Mouse (Mus musculus) stomach, embryonic 14.5 days (tissue): ENCODE measurements around the gene Kank2. TPM values are rescaled to one million over a fixed set of nuclear protein-coding genes. Genes with fewer than 3 reads are reported as not detected.

Experiments used
- ATAC-seq: fragments of 200-750 bp; cut with Nextera tagmentation; 2 replicates; pipeline ENCODE4 v1.8.0; 2017; ENCODE audit warnings: low read depth, moderate TSS enrichment; ENCODE audit not compliant: insufficient number of reproducible peaks, insufficient read depth, low FRiP score
- H3K27ac ChIP-seq: fragments of 300-500 bp; sonication (generic); 2 replicates; pipeline ENCODE4 v1.5.1; 2014; ENCODE audit warnings: mild to moderate bottlenecking, low read length, moderate library complexity, mixed read lengths
- H3K27me3 ChIP-seq: fragments of 300-500 bp; sonication (generic); 2 replicates; pipeline ENCODE4 v1.6.1; 2014; ENCODE audit warnings: low read length, control low read depth, mixed read lengths; ENCODE audit not compliant: control insufficient read depth, insufficient read depth
- H3K36me3 ChIP-seq: fragments of 300-500 bp; sonication (generic); 2 replicates; pipeline ENCODE4 v1.6.1; 2014; ENCODE audit warnings: mild to moderate bottlenecking, control low read depth, low read length, moderate library complexity, mixed read lengths; ENCODE audit not compliant: control insufficient read depth, insufficient read depth
- H3K4me1 ChIP-seq: fragments of 300-500 bp; sonication (generic); 2 replicates; pipeline ENCODE4 v1.6.1; 2014; ENCODE audit warnings: low read length, control low read depth, mixed read lengths; ENCODE audit not compliant: control insufficient read depth, insufficient read depth
- H3K4me2 ChIP-seq: fragments of 300-500 bp; sonication (generic); replicated peaks from 2 replicates; pipeline ENCODE4 v1.6.1; 2014; ENCODE audit warnings: low read depth, low read length, control low read depth
- H3K4me3 ChIP-seq: fragments of 300-500 bp; sonication (generic); 2 replicates; pipeline ENCODE4 v1.5.1; 2014; ENCODE audit warnings: low read depth, low read length, control low read depth
- H3K9ac ChIP-seq: fragments of 300-500 bp; sonication (generic); replicated peaks from 2 replicates; pipeline ENCODE4 v1.6.1; 2014; ENCODE audit warnings: low read depth, mild to moderate bottlenecking, control low read depth, low read length, moderate library complexity, mixed read lengths
- H3K9me3 ChIP-seq: fragments of 300-500 bp; sonication (generic); 2 replicates; pipeline ENCODE4 v1.6.1; 2016; ENCODE audit warnings: low read depth, low read length, control low read depth; ENCODE audit not compliant: control insufficient read depth
- WGBS: fragments of 180-500 bp; shearing (Covaris S2); extraction: QIAGEN DNeasy Blood & Tissue Kit; methylation state at CpG from one replicate; pipeline ENCODE4 v1.1.7; 2014; 5-methylcytosine and 5-hydroxymethylcytosine counted together
- polyA plus RNA-seq: library from polyadenylated mRNA; unstranded; fragments of >200 nt; fragmentation: Nextera tagmentation; extraction: Ambion mirVana; gene quantifications from 2 replicates; pipeline ENCODE4 v1.2.1, GENCODE M21; 2014

Gene Kank2
- polyA plus RNA-seq, 1 experiment from 2014 or later, result 10.3 TPM

GRCm38 (mm10) chr9:21747238-21747774 lies 51.2 kb downstream of the Kank2 start:
- Histone ChIP-seq H3K4me2 (no peak overlapping the region), H3K27me3 (no peaks in the 10 kb centered on the region), H3K9me3 (no peaks in the 10 kb centered on the region), H3K9ac (no peak overlapping the region), H3K36me3 (peaks cover 66% of the 10 kb centered on the region), H3K4me3 (no peak overlapping the region), H3K4me1 (no peaks in the 10 kb centered on the region), H3K27ac (no peak overlapping the region)
- no peak for ATAC-seq
- WGBS, result 88% methylated on average over 3 of the region's 3 CpGs

DNA sequence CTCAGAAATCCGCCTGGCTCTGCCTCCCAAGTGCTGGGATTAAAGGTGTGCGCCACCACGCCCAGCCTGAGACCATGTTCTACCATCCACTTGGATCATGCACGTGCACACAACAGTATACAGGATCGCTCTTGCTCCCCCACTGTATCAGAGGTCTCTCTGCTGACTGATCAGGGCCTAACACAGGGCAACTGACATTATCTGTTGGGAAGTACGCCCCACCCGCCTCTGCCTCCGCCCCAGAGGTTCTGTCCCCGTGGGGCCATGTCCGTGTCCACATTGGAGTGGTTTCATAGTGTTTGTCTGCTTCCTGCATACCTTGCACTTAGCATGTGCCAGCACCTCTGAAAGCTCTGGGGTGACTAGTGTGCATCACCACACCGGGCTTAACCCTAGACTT lies 57.0 kb downstream of the Kank2 start:
- no peak for ATAC-seq
- no peak overlapping the region for H3K9ac ChIP-seq
- H3K27ac ChIP-seq, result no peak overlapping the region

GRCm38 (mm10) chr9:21740427-21740826 lies 58.1 kb downstream of the Kank2 start:
- H3K36me3 ChIP-seq, result peaks cover 87% of the 10 kb centered on the region
- WGBS, result 95% methylated on average over 14 of the region's 14 CpGs
- H3K4me1 ChIP-seq, result no peaks in the 10 kb centered on the region

More for the DNA sequence above, 57.0 kb downstream of the Kank2 start:
- H3K4me1 ChIP-seq, result no peaks in the 10 kb centered on the region
- H3K4me3 ChIP-seq, result no peak overlapping the region
- H3K27me3 ChIP-seq, result no peaks in the 10 kb centered on the region
- no peaks in the 10 kb centered on the region for H3K9me3 ChIP-seq
- H3K36me3 ChIP-seq, result peaks cover 89% of the 10 kb centered on the region
- H3K4me2 ChIP-seq, result no peak overlapping the region
- WGBS, result 94% methylated on average over 11 of the region's 11 CpGs

GRCm38 (mm10) chr9:21738776-21739175 lies 59.8 kb downstream of the Kank2 start:
- ATAC-seq, result no peak; the same call in 1 of the 2 replicates
- Histone ChIP-seq H3K27me3 (no peaks in the 10 kb centered on the region), H3K9me3 (no peaks in the 10 kb centered on the region), H3K9ac (no peak overlapping the region), H3K36me3 (peaks cover 86% of the 10 kb centered on the region), H3K4me1 (no peaks in the 10 kb centered on the region), H3K27ac (no peak overlapping the region), H3K4me2 (no peak overlapping the region), H3K4me3 (no peak overlapping the region)
- WGBS, result 85% methylated on average over 7 of the region's 7 CpGs

More at GRCm38 (mm10) chr9:21740427-21740826, 58.1 kb downstream of the Kank2 start:
- no peak overlapping the region for H3K4me3 ChIP-seq
- no peak for ATAC-seq
- H3K4me2 ChIP-seq, result no peak overlapping the region
- no peaks in the 10 kb centered on the region for H3K9me3 ChIP-seq
- no peak overlapping the region for H3K9ac ChIP-seq
- H3K27ac ChIP-seq, result no peak overlapping the region
- H3K27me3 ChIP-seq, result no peaks in the 10 kb centered on the region

DNA sequence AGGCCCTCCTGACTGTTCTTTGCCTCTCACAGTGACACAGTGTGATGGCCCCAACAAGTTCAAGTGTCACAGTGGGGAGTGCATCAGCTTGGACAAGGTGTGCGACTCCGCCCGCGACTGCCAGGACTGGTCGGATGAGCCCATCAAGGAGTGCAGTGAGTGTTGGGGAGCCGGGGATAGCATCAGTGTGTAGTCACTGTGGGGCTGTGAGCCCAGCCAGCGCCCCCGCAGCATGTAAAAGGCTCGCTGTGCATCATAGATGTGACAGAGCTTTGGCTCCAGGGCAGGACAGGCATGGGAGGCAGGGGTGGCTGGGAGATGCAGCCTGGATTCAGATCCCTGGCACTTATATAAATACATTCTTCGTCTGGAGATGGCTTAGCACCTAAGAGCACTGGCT lies 61.4 kb downstream of the Kank2 start:
- peaks cover 88% of the 10 kb centered on the region for H3K36me3 ChIP-seq
- H3K4me1 ChIP-seq, result no peaks in the 10 kb centered on the region
- no peak for ATAC-seq
- no peak overlapping the region for H3K4me2 ChIP-seq
- no peaks in the 10 kb centered on the region for H3K27me3 ChIP-seq
- no peak overlapping the region for H3K4me3 ChIP-seq
- no peaks in the 10 kb centered on the region for H3K9me3 ChIP-seq
- no peak overlapping the region for H3K9ac ChIP-seq
- WGBS, result 92% methylated on average over 10 of the region's 10 CpGs
- H3K27ac ChIP-seq, result no peak overlapping the region

- Histone ChIP-seq H3K27me3 (no peaks in the 10 kb centered on the region), H3K9me3 (no peaks in the 10 kb centered on the region), H3K9ac (no peak overlapping the region), H3K4me1 (no peaks in the 10 kb centered on the region), H3K4me3 (no peak overlapping the region), H3K27ac (no peak overlapping the region), H3K4me2 (no peak overlapping the region), H3K36me3 (peaks cover 88% of the 10 kb centered on the region)
- WGBS, result 38% methylated on average over 3 of the region's 3 CpGs
- ATAC-seq, result no peak
Measured at GRCm38 (mm10) chr9:21736580-21736979, 62.0 kb downstream of the Kank2 start.

- WGBS, result 90% methylated on average over 14 of the region's 14 CpGs
- no peak for ATAC-seq
- H3K27me3 ChIP-seq, result no peaks in the 10 kb centered on the region
- no peaks in the 10 kb centered on the region for H3K4me1 ChIP-seq
- no peak overlapping the region for H3K4me3 ChIP-seq
- no peak overlapping the region for H3K9ac ChIP-seq
- peaks cover 81% of the 10 kb centered on the region for H3K36me3 ChIP-seq
- no peak overlapping the region for H3K27ac ChIP-seq
- no peak overlapping the region for H3K4me2 ChIP-seq
- no peaks in the 10 kb centered on the region for H3K9me3 ChIP-seq
Measured at GRCm38 (mm10) chr9:21735126-21735525, 63.4 kb downstream of the Kank2 start.

GRCm38 (mm10) chr9:21733989-21734388 lies 64.6 kb downstream of the Kank2 start:
- ATAC-seq, result no peak
- Histone ChIP-seq H3K4me2 (no peak overlapping the region), H3K4me1 (no peaks in the 10 kb centered on the region)

GRCm38 (mm10) chr9:21733446-21733845 lies 65.1 kb downstream of the Kank2 start:
- no peaks in the 10 kb centered on the region for H3K9me3 ChIP-seq
- H3K4me3 ChIP-seq, result no peak overlapping the region
- no peak for ATAC-seq
- no peaks in the 10 kb centered on the region for H3K27me3 ChIP-seq
- no peak overlapping the region for H3K4me2 ChIP-seq
- no peak overlapping the region for H3K9ac ChIP-seq
- peaks cover 73% of the 10 kb centered on the region for H3K36me3 ChIP-seq
- WGBS, result 93% methylated on average over 17 of the region's 17 CpGs
- H3K4me1 ChIP-seq, result no peaks in the 10 kb centered on the region
- no peak overlapping the region for H3K27ac ChIP-seq

More at GRCm38 (mm10) chr9:21733989-21734388, 64.6 kb downstream of the Kank2 start:
- Histone ChIP-seq H3K9ac (no peak overlapping the region), H3K27me3 (no peaks in the 10 kb centered on the region), H3K27ac (no peak overlapping the region), H3K36me3 (peaks cover 76% of the 10 kb centered on the region), H3K9me3 (no peaks in the 10 kb centered on the region), H3K4me3 (no peak overlapping the region)
- WGBS, result 87% methylated on average over 7 of the region's 7 CpGs
